Mouse (Mus musculus) liver, embryonic 13.5 days (tissue): ENCODE measurements around the gene Sema6b. TPM values are rescaled to one million over a fixed set of nuclear protein-coding genes. Genes with fewer than 3 reads are reported as not detected.
"Not testable (repeated sequence)": the region's sequence is repeated elsewhere in the genome, so short reads cannot be mapped to it uniquely, and the experiment has no call there.

Experiments used
- ATAC-seq: fragments of 200-750 bp; cut with Nextera tagmentation; 2 replicates; pipeline ENCODE4 v1.8.0; 2017; ENCODE audit warnings: low read depth, mild to moderate bottlenecking, moderate number of reproducible peaks, moderate library complexity
- DNase-seq: peaks from one replicate; pipeline ENCODE4 v3.0.0; 2022
- H3K27ac ChIP-seq: fragments of 300-500 bp; sonication (generic); 2 replicates; pipeline ENCODE4 v1.5.1; 2015; ENCODE audit warnings: moderate library complexity, mild to moderate bottlenecking, inconsistent platforms
- H3K27me3 ChIP-seq: fragments of 300-500 bp; sonication (generic); 2 replicates; pipeline ENCODE4 v1.6.1; 2015; ENCODE audit warnings: mild to moderate bottlenecking, inconsistent platforms
- H3K36me3 ChIP-seq: fragments of 300-500 bp; sonication (generic); 2 replicates; pipeline ENCODE4 v1.6.1; 2015; ENCODE audit warnings: mild to moderate bottlenecking, inconsistent platforms
- H3K4me1 ChIP-seq: fragments of 300-500 bp; sonication (generic); replicated peaks from 2 replicates; pipeline ENCODE4 v1.6.1; 2015; ENCODE audit warnings: inconsistent platforms
- H3K4me2 ChIP-seq: fragments of 300-500 bp; sonication (generic); 2 replicates; pipeline ENCODE4 v1.6.1; 2015; ENCODE audit warnings: inconsistent platforms, mild to moderate bottlenecking, moderate library complexity
- H3K4me3 ChIP-seq: fragments of 300-500 bp; sonication (generic); replicated peaks from 2 replicates; pipeline ENCODE4 v1.5.1; 2015; ENCODE audit warnings: mild to moderate bottlenecking, inconsistent platforms
- H3K9ac ChIP-seq: fragments of 300-500 bp; sonication (generic); 2 replicates; pipeline ENCODE4 v1.6.1; 2015; ENCODE audit warnings: mild to moderate bottlenecking, inconsistent platforms
- H3K9me3 ChIP-seq: fragments of 300-500 bp; sonication (generic); replicated peaks from 2 replicates; pipeline ENCODE4 v1.6.1; 2016; ENCODE audit warnings: inconsistent platforms
- WGBS: fragments of 180-500 bp; shearing (Covaris S2); methylation state at CpG from one replicate; pipeline ENCODE4 v1.1.7; 2015; ENCODE audit not compliant: insufficient replicate concordance; 5-methylcytosine and 5-hydroxymethylcytosine counted together
- microRNA-seq: library from miRNA; unstranded; fragments of <30 nt; microRNA quantifications from one replicate; pipeline ENCODE4, GENCODE M21; 2016
- polyA plus RNA-seq: library from polyadenylated mRNA; unstranded; fragments of >200 nt; fragmentation: Nextera tagmentation; extraction: Ambion mirVana; gene quantifications from 2 replicates; pipeline ENCODE4 v1.2.1, GENCODE M21; 2015

Gene Sema6b
- polyA plus RNA-seq, 1 experiment from 2014 or later, result 0.55 TPM

- Histone ChIP-seq H3K4me2 (peak within 1 kb of the TSS; percentile 97), H3K27ac (peak within 1 kb of the TSS; percentile 82), H3K27me3 (no peaks in the 10 kb centered on the region), H3K4me1 (peaks cover 52% of the 10 kb centered on the region), H3K9me3 (no peaks in the 10 kb centered on the region), H3K36me3 (peaks cover 21% of the 10 kb centered on the region), H3K4me3 (peak within 1 kb of the TSS; percentile 86), H3K9ac (peak within 1 kb of the TSS; percentile 91)
- peak; percentile 100 for DNase-seq
- ATAC-seq, result peak; percentile 90
- under 1% methylated on average over 61 of the region's 61 CpGs for WGBS
Measured at GRCm38 (mm10) chr17:56078880-56079795, 61.0 kb downstream of the Sema6b start, which contains the start of gene Hdgfl2. Gene Hdgfl2 (plus strand): TSS chr17:56079634.

GRCm38 (mm10) chr17:56078361-56078760, 61.8 kb downstream of the Sema6b start:
- peak overlapping the region; percentile 86 for H3K4me3 ChIP-seq
- H3K27ac ChIP-seq, result peak overlapping the region; percentile 82
- WGBS, result 58% methylated on average over 9 of the region's 9 CpGs
- H3K9me3 ChIP-seq, DNase-seq, ATAC-seq, H3K27me3 ChIP-seq: not testable (repeated sequence)
- peak overlapping the region; percentile 71 for H3K4me2 ChIP-seq
- H3K4me1 ChIP-seq, result peaks cover 60% of the 10 kb centered on the region
- H3K9ac ChIP-seq, result peak overlapping the region; percentile 63
- H3K36me3 ChIP-seq, result peaks cover 16% of the 10 kb centered on the region

- WGBS, result 76% methylated on average over 5 of the region's 5 CpGs
Measured at GRCm38 (mm10) chr17:56077523-56077922, 62.6 kb downstream of the Sema6b start.

GRCm38 (mm10) chr17:56074827-56075208, 65.3 kb downstream of the Sema6b start, which contains the start of gene Ubxn6:
Gene Ubxn6 (minus strand): TSS chr17:56075028.
- no peaks in the 10 kb centered on the region for H3K9me3 ChIP-seq
- H3K4me1 ChIP-seq, result peaks cover 31% of the 10 kb centered on the region
- peak; percentile 13 for ATAC-seq

More at GRCm38 (mm10) chr17:56077523-56077922, 62.6 kb downstream of the Sema6b start:
- Histone ChIP-seq H3K36me3 (peaks cover 12% of the 10 kb centered on the region), H3K27me3 (no peaks in the 10 kb centered on the region), H3K9me3 (no peaks in the 10 kb centered on the region), H3K9ac (no peak overlapping the region), H3K4me2 (no peak overlapping the region), H3K4me1 (peaks cover 58% of the 10 kb centered on the region), H3K27ac (no peak overlapping the region), H3K4me3 (no peak overlapping the region)
- DNase-seq, result no peak
- no peak for ATAC-seq

GRCm38 (mm10) chr17:56074097-56074826, 65.9 kb downstream of the Sema6b start:
- H3K4me3 ChIP-seq, result peak overlapping the region; percentile 67
- H3K9ac ChIP-seq, result peak overlapping the region; percentile 75
- peaks cover 37% of the 10 kb centered on the region for H3K36me3 ChIP-seq
- H3K4me1 ChIP-seq, result peaks cover 30% of the 10 kb centered on the region
- H3K27ac ChIP-seq, result peak overlapping the region; percentile 93
- no peaks in the 10 kb centered on the region for H3K27me3 ChIP-seq
- peak overlapping the region; percentile 83 for H3K4me2 ChIP-seq
- WGBS, result 8% methylated on average over 22 of the region's 22 CpGs
- DNase-seq (peak; percentile 84), ATAC-seq (peak; percentile 18)
- no peaks in the 10 kb centered on the region for H3K9me3 ChIP-seq

More at GRCm38 (mm10) chr17:56074827-56075208, 65.3 kb downstream of the Sema6b start, which contains the start of gene Ubxn6:
- WGBS, result under 1% methylated on average over 35 of the region's 35 CpGs
- Histone ChIP-seq H3K4me3 (peak within 1 kb of the TSS; percentile 67), H3K9ac (peak within 1 kb of the TSS; percentile 75), H3K4me2 (peak within 1 kb of the TSS; percentile 83), H3K27ac (peak within 1 kb of the TSS; percentile 93), H3K36me3 (peaks cover 31% of the 10 kb centered on the region), H3K27me3 (no peaks in the 10 kb centered on the region)
- peak; percentile 93 for DNase-seq

Small RNAs within 50 kb of the gene (microRNA-seq; reads per million reads assigned to microRNA genes)
- not detected for gene Gm44397

Other genes starting within 250 kb of the Sema6b start
- gene Zfp959, start 248.2 kb downstream of the Sema6b start, polyA plus RNA-seq, result 6.5 and 7.7 TPM in 2 replicates
- 2.4 and 2.6 TPM in 2 replicates for gene Zfp119b, start 190.8 kb downstream of the Sema6b start, polyA plus RNA-seq
- gene Ebi3, start 187.7 kb downstream of the Sema6b start, polyA plus RNA-seq, result 4.6 and 5.0 TPM in 2 replicates
- 11.4 and 12.7 TPM in 2 replicates for gene Yju2, start 181.2 kb downstream of the Sema6b start, polyA plus RNA-seq
- gene Shd, start 169.9 kb downstream of the Sema6b start, polyA plus RNA-seq, result 0.22 and 0.34 TPM in 2 replicates
- gene Fsd1, start 153.8 kb downstream of the Sema6b start, polyA plus RNA-seq, result 0.56 and 0.69 TPM in 2 replicates
- gene Stap2, start 134.8 kb downstream of the Sema6b start, polyA plus RNA-seq, result 1.5 and 1.8 TPM in 2 replicates
- gene Mpnd, start 134.6 kb downstream of the Sema6b start, polyA plus RNA-seq, result 13.5 and 14.5 TPM in 2 replicates
- 48.0 and 50.9 TPM in 2 replicates for gene Sh3gl1, start 103.7 kb downstream of the Sema6b start, polyA plus RNA-seq
- gene Chaf1a, start 99.9 kb downstream of the Sema6b start, polyA plus RNA-seq, result 19.8 and 27.1 TPM in 2 replicates
- gene Ubxn6, start 65.3 kb downstream of the Sema6b start, polyA plus RNA-seq, result 14.2 and 15.6 TPM in 2 replicates
- 59.0 and 64.9 TPM in 2 replicates for gene Hdgfl2, start 60.7 kb downstream of the Sema6b start, polyA plus RNA-seq
- not detected in 2 replicates for gene Plin4, start 30.5 kb downstream of the Sema6b start, polyA plus RNA-seq
- gene Plin5, start 22.7 kb downstream of the Sema6b start, polyA plus RNA-seq, result 0.23 and 0.32 TPM in 2 replicates
- 0.36 and 0.43 TPM in 2 replicates for gene Lrg1, start 18.3 kb downstream of the Sema6b start, polyA plus RNA-seq
- 2.7 and 2.9 TPM in 2 replicates for gene Tnfaip8l1, start 22.1 kb upstream of the Sema6b start, polyA plus RNA-seq
- 59.2 and 66.7 TPM in 2 replicates for gene Mydgf, start 43.6 kb upstream of the Sema6b start, polyA plus RNA-seq
- 19.6 and 23.0 TPM in 2 replicates for gene Dpp9, start 78.6 kb upstream of the Sema6b start, polyA plus RNA-seq
- gene Fem1a, start 116.5 kb upstream of the Sema6b start, polyA plus RNA-seq, result 6.1 and 7.1 TPM in 2 replicates
- 2.3 and 2.7 TPM in 2 replicates for gene Ticam1, start 136.4 kb upstream of the Sema6b start, polyA plus RNA-seq
- gene Plin3, start 152.5 kb upstream of the Sema6b start, polyA plus RNA-seq, result 24.9 and 27.1 TPM in 2 replicates
- gene Arrdc5, start 159.9 kb upstream of the Sema6b start, polyA plus RNA-seq, result not detected in 2 replicates
- 121 and 131 TPM in 2 replicates for gene Uhrf1, start 163.0 kb upstream of the Sema6b start, polyA plus RNA-seq
- 6.1 and 7.1 TPM in 2 replicates for gene Kdm4b, start 185.7 kb upstream of the Sema6b start, polyA plus RNA-seq